Mouse (Mus musculus): ENCODE data around the gene Ccdc122.

Ccdc122 gene

DNA sequence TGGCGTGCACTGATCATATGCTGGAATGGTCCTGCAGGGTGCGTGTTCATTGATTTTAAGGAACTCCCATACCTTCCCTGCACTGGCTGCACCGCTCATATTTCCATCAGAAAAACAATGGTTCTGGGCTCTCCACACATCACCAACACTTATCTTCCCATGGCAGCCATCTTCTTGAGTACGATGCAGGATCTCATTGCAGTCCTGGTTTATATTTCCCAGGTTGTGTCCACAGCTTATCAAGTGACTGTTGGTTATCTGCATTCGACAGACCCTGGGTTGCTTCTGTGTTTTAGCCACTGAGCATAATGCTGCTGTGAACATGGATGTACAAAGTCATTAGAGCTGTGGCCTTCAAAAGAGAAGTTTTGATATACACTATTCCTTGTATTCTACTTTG, 94.0 kb downstream of the Ccdc122 start:
- in situ Hi-C loops (cut with MboI, MseI): no loop called here

DNA sequence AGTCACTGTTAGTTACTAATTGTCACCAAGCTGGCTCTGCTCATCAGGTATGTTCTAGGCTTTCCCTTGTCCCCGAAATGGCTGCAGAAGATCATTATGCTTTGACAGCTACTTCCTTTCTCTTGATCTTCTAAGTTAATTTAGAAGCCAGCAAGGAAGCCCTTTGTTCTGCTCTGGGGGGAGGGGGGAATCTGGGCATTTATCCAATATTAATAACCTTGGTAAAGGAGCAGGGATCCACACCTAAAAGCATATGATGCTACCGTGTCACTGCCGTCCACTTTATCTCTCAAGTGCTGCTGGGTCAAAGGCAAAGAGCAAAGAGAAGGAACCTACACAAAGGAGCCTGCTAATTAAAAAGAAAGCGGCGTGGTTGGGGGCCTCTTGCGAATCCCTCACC, 100.4 kb downstream of the Ccdc122 start:
- in situ Hi-C loops (cut with MboI, MseI): no loop called here

DNA sequence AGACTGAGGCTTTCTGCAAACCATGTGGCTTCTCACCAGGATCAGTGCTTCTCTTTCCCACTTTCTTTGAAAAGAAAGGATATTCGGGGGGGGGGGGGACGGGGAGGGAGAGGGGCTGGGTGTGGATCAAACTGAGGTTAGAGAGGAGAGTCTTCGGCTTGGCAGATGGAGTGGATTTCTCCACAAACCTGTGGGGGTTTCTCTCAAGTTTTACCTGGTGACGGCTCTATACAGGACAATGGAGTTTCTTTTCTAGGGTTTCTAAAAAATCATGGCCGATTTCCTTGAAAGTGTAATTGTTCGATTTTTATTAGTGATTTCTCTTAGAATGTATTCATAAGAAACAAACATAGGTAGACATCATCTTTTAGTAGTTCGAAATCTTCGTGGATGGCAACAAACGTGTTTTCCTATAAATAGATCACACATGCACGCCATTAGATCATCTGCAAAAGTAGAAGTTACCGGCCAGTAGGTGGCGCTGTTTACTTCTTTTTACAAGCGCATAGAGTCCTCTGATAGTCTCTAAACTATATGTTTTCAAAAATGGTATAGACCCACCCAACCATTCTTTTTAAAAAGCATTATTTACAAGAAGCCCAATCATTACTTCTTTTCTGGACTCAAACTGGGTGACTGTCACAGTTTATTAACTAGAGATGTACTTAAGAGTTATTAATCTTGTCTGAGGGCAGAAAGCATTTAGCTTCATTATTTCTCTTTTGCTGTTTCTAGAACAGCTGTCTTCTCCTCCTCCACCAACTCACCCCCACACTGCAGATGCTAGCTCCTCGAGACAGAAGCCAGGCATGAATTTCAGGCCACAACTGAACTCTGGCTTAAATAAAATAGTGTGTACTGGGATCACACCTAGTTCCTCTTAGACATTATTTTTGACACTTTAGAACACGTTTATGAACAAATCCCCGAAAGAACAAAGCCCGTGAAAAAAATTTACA, 105.0 kb downstream of the Ccdc122 start:
- in situ Hi-C loops (cut with MboI, MseI): loop anchor here (10.0 kb wide), 1 partner anchor 203 kb away; no protein-coding TSS in a partner anchor

DNA sequence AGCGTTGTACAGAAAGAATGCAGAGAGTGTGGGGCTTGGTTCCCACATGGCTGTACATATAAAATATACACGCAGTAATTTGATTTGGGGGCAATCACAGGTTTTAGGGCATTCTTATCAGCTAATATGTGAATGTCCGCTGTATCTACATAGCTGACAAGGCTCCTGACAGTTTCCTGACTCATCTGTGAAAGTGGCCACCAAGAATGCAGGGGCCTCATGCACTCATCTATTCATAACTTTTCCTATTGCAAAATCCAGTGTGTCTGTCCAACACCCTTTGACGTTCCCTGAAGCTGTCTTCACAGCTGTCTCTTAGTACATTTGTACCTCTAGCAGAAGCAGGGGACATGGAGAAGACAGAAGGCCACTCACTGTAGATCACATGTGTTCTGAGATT, 108.5 kb downstream of the Ccdc122 start:
- in situ Hi-C loops (cut with MboI, MseI): loop anchor here (10.0 kb wide), 1 partner anchor 200 kb away; no protein-coding TSS in a partner anchor

DNA sequence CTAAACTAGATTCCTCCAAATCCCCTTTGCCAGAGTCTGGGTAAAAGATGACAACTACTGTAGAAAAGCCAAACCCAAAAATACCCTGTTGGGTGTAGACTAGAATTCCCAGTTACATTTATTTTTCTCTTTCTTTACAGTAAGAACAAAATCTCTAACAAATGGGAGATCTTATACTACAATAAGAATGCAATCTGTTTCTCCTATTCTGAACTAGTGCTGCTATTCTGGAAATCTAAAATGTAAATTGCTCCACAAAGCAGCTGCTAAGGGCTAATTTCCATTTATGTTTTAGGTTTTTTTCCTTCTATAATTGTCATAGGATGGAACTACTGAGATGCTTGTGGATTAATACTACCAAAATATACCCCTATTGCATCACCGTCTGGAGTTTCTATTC, 111.1 kb downstream of the Ccdc122 start:
- in situ Hi-C loops (cut with MboI, MseI): loop anchor here (10.0 kb wide), 1 partner anchor 197 kb away; no protein-coding TSS in a partner anchor

DNA sequence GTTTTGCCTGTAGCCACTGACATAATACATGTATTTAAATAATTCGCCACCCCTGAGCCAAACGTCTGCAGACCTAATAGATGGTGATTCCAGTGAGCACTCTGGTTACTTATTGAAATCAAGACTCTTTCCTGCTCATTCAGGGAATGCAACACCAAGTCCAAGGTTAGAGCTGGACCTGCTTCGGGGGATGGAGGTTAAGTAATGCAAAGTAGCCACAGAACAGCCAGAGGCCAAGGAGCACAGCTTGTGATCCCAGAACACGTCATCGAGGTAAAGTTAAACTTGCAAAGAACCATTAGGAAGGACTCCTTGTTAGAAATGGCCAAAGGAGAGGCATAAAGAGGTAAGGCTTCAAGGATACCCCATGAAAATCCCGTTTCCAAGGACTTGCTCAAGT, 114.0 kb downstream of the Ccdc122 start:
- in situ Hi-C loops (cut with MboI, MseI): no loop called here

DNA sequence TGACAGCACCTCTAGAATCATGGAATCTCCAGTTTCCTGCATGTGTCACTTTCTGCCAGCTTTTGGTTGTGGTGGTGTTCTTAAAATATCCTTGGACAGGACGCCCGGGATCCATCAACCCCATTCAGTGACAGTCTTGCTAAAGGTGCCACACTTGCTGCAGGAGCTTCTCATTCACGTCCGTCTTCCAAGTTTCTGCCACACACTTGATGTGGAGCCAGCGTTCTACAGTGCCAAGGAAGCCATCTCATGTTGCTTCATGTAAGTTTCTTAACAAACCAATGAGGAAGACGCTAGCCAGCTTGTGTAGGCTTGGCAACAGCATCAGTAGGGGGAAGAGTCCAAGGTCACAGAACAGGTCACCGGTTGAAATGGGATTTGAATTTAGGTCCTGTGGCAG, 114.9 kb downstream of the Ccdc122 start:
- in situ Hi-C loops (cut with MboI, MseI): no loop called here

DNA sequence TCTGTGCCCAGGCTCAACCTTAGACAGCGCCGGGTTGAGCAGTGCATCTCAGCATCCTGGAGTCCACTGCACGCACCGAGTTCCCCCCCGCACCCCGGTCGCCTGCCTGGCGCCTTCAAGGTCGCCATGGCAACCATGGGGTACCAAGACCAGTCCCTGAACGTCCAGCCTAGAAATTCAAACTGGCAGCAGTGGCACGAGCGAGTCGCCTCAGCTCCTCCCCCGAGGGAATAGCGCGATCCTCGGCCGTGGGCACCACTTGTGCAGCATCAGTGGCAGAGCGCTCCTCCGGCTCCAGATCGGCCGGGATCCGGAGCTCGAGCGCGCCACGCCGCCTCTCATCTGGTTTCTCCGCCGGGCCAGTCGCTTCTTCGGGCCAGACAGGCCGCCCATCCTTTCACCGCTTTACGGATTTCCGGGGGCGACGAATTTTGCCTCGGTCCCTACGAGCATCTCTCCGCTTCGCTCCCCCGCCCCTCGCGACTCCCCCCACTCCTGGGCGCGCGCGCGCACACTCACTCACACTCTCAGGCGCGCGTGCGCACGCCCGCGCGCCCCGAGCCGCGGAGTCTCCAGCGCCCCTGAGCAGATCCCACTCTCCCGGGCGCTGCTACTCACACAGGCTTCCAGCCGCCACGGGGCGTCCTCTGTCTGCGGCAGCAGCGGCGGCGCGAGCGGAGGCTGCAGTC, 119.8 kb downstream of the Ccdc122 start, which contains the start of gene Enox1:
Enox1 (plus strand) TSS at position 542 of the 689 bp plus-strand sequence.
- in situ Hi-C loops (cut with MboI, MseI): no loop called here

DNA sequence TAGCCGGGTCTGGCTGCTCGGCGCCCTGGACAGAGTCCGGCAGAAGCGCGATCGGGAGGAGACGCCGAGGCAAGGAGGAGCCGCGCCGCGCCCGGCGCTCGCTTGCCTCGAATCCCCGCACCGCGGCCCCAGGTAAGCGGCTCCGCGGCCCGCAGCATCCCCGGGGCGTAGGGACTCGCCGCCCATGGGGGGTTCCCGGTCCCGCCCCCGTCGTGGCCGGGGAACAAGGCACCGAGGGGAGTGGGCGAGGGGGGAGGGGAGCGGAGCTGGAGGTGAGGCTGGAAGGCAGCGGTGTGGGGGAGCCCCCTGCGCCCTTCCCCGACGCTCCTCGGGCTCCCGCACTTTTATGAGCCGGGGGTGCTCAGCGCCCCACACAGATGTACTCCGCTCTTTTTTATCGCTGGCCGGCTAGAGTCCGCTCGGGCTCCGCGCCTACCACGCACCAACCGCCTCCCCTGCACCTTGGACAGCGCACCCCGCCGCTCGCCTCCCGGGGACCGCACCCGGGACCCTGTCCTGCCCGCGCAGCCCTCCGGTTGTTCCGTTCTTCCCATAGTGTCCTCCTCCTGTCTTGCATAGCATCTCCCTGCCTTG, 120.4 kb downstream of the Ccdc122 start:
- in situ Hi-C loops (cut with MboI, MseI): no loop called here

DNA sequence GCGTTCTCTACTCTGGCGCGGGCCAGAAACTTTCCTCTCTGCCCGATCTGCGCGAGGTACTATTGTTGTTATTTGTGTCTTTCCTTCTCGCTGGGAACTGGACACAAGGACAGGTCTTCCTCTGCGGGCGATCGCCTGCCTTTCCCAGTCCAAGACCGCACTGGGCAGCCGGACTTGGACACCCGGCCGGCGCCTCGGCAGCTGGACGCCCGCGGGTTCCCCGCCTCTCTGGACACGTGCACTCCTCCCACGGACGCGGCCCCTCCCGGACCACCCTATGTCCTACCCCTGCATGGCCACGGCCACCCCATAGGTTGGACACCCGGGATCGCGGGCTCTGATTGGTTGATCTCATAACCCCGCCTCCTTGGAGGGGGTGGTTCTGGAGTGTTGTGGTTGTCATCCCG, 120.9 kb downstream of the Ccdc122 start:
- in situ Hi-C loops (cut with MboI, MseI): no loop called here

DNA sequence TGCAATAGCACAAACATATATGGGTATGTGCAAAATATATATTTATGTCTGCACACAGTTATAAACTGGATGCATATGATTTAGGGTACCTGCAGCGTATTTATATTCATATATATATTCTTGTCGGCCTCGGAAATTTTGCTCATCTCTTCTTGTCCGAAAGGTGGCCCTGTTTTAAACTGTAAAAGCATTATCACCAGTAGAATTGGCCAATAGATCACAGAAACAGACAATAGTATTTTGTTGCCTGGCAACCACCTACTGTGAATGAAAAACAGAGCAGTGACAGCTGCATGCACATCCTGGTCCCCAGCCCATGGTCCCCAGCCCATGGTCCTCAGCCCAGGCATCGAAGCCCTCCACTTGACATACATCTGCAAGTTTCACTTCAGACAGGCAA, 122.8 kb downstream of the Ccdc122 start:
- in situ Hi-C loops (cut with MboI, MseI): no loop called here

All from T-helper 1 cell (primary cell).